Mouse (Mus musculus): ENCODE results near the gene L3mbtl1.
"Not testable (repeated sequence)": the region's sequence is repeated elsewhere in the genome, so short reads cannot be mapped to it uniquely, and the experiment has no call there.

L3mbtl1 gene

GRCm38 (mm10) chr2:162943148-162943846 lies at the start of gene L3mbtl1:
Gene L3mbtl1 (plus strand): TSS chr2:162943472.
- no peak for DNase-seq (ENCODE audit: low spot score in 2 of 2)

- DNase-seq (ENCODE audit: low spot score in 2 of 2) = not testable (repeated sequence)
Measured at GRCm38 (mm10) chr2:162899256-162899655, 44.0 kb upstream of the L3mbtl1 start.

GRCm38 (mm10) chr2:162899880-162900589 lies 43.2 kb upstream of the L3mbtl1 start:
- DNase-seq (ENCODE audit: low spot score in 2 of 2) = no peak

- no peak for DNase-seq (ENCODE audit: low spot score in 2 of 2)
Measured at GRCm38 (mm10) chr2:162900590-162900916, 42.7 kb upstream of the L3mbtl1 start.

GRCm38 (mm10) chr2:162905902-162906301 lies 37.4 kb upstream of the L3mbtl1 start:
- DNase-seq (ENCODE audit: low spot score in 2 of 2) = no peak

GRCm38 (mm10) chr2:162908052-162908491 lies 35.2 kb upstream of the L3mbtl1 start:
- DNase-seq (ENCODE audit: low spot score in 2 of 2) = no peak

- DNase-seq (ENCODE audit: low spot score in 2 of 2) = no peak
Measured at GRCm38 (mm10) chr2:162914040-162914439, 29.2 kb upstream of the L3mbtl1 start.

- no peak for DNase-seq (ENCODE audit: low spot score in 2 of 2)
Measured at GRCm38 (mm10) chr2:162914519-162914918, 28.8 kb upstream of the L3mbtl1 start.

- no peak for DNase-seq (ENCODE audit: low spot score in 2 of 2)
Measured at GRCm38 (mm10) chr2:162919926-162920325, 23.3 kb upstream of the L3mbtl1 start.

GRCm38 (mm10) chr2:162922183-162922582 lies 21.1 kb upstream of the L3mbtl1 start:
- peak in 1 of 2 experiments; percentile 44 for DNase-seq (ENCODE audit: low spot score in 2 of 2)

GRCm38 (mm10) chr2:162922834-162923233 lies 20.4 kb upstream of the L3mbtl1 start:
- DNase-seq (ENCODE audit: low spot score in 2 of 2) = no peak

- DNase-seq (ENCODE audit: low spot score in 2 of 2) = no peak
Measured at GRCm38 (mm10) chr2:162924126-162924525, 19.1 kb upstream of the L3mbtl1 start.

GRCm38 (mm10) chr2:162927918-162928585 lies 15.2 kb upstream of the L3mbtl1 start:
- no peak for DNase-seq (ENCODE audit: low spot score in 2 of 2)

GRCm38 (mm10) chr2:162929704-162930103 lies 13.6 kb upstream of the L3mbtl1 start:
- no peak for DNase-seq (ENCODE audit: low spot score in 2 of 2)

- no peak for DNase-seq (ENCODE audit: low spot score in 2 of 2)
Measured at GRCm38 (mm10) chr2:162930516-162931122, 12.7 kb upstream of the L3mbtl1 start.

- DNase-seq (ENCODE audit: low spot score in 2 of 2) = peak; percentile 83 to 85
Measured at GRCm38 (mm10) chr2:162931123-162931673, 12.1 kb upstream of the L3mbtl1 start, which contains the start of gene Srsf6. Gene Srsf6 (plus strand): TSS chr2:162931528.

GRCm38 (mm10) chr2:162931674-162932650 lies 11.3 kb upstream of the L3mbtl1 start:
- peak; percentile 39 to 52 for DNase-seq (ENCODE audit: low spot score in 2 of 2)

GRCm38 (mm10) chr2:162932706-162933105 lies 10.6 kb upstream of the L3mbtl1 start:
- no peak for DNase-seq (ENCODE audit: low spot score in 2 of 2)

- no peak for DNase-seq (ENCODE audit: low spot score in 2 of 2)
Measured at GRCm38 (mm10) chr2:162934421-162934820, 8.9 kb upstream of the L3mbtl1 start.

GRCm38 (mm10) chr2:162935700-162936099 lies 7.6 kb upstream of the L3mbtl1 start:
- no peak for DNase-seq (ENCODE audit: low spot score in 2 of 2)

GRCm38 (mm10) chr2:162939562-162939961 lies 3.7 kb upstream of the L3mbtl1 start:
- DNase-seq (ENCODE audit: low spot score in 2 of 2) = no peak

Measured in urinary bladder, postnatal 36 days (tissue).